Mouse (Mus musculus) spleen, adult 2 months (tissue): ENCODE data around the gene Olfr5.

Experiments
- CTCF ChIP-seq: fragments of 200-500 bp; IDR thresholded peaks from 2 replicates; pipeline ENCODE4 v1.5.1; 2011; ENCODE audit warnings: mild to moderate bottlenecking, inconsistent platforms; ENCODE audit not compliant: insufficient read depth, insufficient read length, insufficient replicate concordance; ENCODE audit errors: extremely low read depth
- POLR2A ChIP-seq: fragments of 200-500 bp; IDR thresholded peaks from 2 replicates; pipeline ENCODE4 v1.6.1; 2011; ENCODE audit warnings: low read depth, low read length, inconsistent platforms

GRCm38 (mm10) chr7:6438388-6438787 is 48.4 kb downstream of the Olfr5 start, which contains the start of gene Olfr1344:
- no peak for TF ChIP-seq CTCF
- no peak for TF ChIP-seq POLR2A
